Mouse (Mus musculus) A20 (cell line): ENCODE results near the gene Morn2.
A peak's percentile ranks its signal among the peaks of the same experiment; 100 is the strongest.
"Not testable (repeated sequence)": the region's sequence is repeated elsewhere in the genome, so short reads cannot be mapped to it uniquely, and the experiment has no call there.

Source experiments
- DNase-seq: peaks from one replicate; pipeline ENCODE4 v3.0.0-alpha.2; 2011; ENCODE audit warnings: low read depth, low spot score

The Morn2 gene

DNA sequence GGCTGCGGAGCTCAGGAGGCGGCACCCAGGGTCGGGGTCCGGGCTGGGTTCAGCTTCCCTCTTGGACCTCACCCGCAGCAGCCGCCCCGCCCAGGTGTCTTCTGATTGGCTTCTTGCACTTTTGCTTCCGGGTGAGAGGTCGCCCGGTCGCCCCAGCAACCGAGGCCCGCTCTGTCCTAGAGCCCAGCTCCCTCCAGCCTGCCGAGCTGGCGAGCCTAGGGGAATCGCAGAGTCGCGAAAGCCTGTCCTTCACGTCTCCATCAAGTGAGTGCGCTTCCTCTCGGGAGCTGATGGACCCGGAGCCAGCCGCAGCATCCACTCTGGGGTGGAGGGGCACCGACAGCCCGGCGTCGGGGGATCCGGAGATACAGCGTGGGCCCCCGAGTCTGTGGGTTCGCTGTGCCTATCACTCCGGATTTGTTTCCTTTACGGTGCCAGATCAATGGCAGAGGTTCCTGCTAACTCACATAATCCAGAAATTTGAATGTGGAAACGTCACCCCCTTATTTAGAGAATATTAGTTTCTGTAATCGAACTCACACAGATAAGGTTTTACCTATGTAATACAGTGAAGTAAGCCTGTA lies at the start of gene Morn2, which contains the start of gene Dhx57:
Morn2 (plus strand) TSS at position 130 of the 584 bp plus-strand sequence.
Dhx57 (minus strand) TSS at position 403 of the 584 bp plus-strand sequence.
- DNase-seq: peak; percentile 98

DNA sequence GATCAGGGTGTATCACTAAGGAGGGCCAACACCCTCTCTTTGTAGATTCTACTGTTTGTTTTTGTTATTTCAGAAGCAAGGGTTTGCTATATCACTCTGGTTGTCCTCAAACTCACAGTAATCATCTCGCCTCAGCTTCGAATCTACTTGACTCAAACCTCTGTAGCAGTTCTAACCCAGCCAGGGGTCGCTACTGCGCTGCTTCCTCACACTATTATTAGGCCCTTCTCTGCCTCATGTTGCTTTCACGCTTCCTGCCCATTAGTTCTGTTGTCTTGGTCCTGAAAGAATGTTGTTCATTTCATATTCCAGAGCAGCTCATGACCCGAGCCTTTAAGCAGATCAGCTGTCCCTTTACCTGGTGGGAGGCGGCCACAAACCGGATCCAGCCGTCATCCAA lies 48.4 kb upstream of the Morn2 start:
- no peak for DNase-seq

GRCm38 (mm10) chr17:80243116-80243515 lies 46.9 kb upstream of the Morn2 start:
- DNase-seq: no peak

GRCm38 (mm10) chr17:80252757-80253525 lies 37.1 kb upstream of the Morn2 start:
- DNase-seq: peak; percentile 46

GRCm38 (mm10) chr17:80254421-80254820 lies 35.6 kb upstream of the Morn2 start:
- no peak for DNase-seq

GRCm38 (mm10) chr17:80255208-80255607 lies 34.8 kb upstream of the Morn2 start:
- no peak for DNase-seq

GRCm38 (mm10) chr17:80267065-80267464 lies 22.9 kb upstream of the Morn2 start:
- no peak for DNase-seq

- no peak for DNase-seq
Measured at GRCm38 (mm10) chr17:80268151-80268550, 21.9 kb upstream of the Morn2 start.

DNA sequence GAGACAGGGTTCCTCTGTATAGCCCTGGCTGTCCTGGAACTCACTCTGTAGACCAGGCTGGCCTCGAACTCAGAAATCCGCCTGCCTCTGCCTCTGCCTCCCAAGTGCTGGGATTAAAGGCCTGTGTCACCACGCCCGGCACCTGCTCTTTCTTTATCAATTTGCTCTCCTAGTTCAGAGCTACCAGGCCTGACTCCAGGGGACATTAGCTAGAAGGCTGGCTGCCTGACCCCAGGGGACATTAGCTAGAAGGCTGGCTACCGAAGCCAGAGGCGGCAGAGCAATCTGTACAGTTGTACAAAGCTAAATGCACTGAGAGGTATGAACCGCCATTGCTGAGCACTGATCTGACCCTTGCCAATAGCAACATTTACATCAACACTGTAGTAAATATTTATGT lies 19.4 kb upstream of the Morn2 start:
- not testable (repeated sequence) for DNase-seq

GRCm38 (mm10) chr17:80278255-80278654 lies 11.7 kb upstream of the Morn2 start:
- DNase-seq: no peak

GRCm38 (mm10) chr17:80279340-80280070 lies 10.5 kb upstream of the Morn2 start:
- DNase-seq: no peak

DNA sequence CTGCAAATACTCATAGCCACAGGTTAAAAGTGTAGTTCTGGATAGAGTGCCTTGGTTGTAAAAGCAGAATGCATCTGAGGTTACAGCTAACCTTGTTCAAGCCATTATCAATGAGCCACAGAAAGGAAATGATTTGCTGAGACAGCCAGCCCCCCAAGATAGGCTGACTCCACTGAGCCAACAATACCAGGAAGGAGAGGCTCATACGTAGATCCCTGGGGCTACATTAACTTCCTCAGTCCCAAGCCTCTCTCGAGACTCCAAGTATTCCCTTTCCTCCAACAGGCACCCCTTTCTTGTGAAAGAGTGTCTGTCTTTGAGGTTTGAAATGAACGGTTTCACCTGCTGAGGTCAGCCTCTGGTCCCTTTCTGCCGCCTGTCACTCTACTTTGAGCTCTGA lies 5.6 kb upstream of the Morn2 start:
- DNase-seq: no peak

DNA sequence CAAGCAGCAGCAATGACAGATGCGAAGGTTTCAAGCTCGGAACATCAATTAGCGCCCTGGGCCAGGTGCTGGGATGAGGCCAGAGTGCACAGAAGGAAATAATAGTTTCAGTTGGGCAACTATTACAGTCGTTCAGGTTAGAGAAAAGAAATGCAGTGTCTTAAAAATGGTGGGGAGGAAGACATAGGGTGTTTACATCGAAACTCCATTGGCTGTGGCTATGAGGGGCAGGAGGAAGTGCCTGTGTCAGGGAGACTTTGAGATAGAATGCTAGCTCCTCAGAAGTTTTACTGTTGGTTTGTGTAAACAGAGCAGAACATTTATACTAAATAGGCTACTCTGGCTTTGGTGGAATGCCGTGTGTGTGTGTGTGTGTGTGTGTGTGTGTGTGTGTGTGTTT lies 2.0 kb upstream of the Morn2 start:
- DNase-seq: peak; percentile 75

- DNase-seq: no peak
Measured at GRCm38 (mm10) chr17:80289280-80290073, 526 bp upstream of the Morn2 start.

DNA sequence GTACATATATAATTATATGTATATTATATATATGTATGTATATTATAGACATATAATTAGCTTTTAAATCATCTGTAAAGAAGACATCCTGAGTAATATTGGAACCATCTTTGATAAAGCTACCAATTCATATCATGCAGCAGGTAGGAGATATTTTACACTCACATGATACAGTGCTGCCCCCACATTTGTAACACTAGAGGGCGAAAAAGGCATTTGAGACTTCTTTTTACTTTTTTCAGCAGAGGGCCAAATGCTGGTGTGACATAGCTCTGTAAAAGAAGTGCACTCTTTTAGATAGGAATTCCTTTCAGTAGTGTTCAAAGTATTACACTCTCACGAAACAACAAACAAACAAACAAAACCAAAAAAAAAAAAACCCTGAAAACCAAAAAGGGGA lies 1.1 kb downstream of the Morn2 start:
- DNase-seq: peak; percentile 69

DNA sequence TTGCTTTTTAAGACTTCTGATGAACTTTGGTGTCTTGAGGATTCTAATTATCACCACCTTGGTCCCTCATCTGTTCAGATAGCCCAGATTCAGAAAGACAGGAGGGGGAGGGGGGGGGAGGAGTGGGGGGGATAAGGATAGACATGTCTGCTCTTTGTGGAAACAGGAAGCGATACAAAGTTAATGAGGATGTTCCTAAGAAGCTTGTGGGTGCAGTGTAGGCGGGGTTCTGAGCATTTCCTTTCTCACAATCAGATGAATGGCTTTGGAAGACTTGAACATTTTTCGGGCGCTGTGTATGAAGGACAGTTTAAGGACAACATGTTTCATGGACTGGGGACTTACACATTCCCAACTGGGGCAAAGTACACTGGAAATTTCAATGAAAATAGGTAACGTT lies 5.3 kb downstream of the Morn2 start:
- DNase-seq: peak; percentile 9

DNA sequence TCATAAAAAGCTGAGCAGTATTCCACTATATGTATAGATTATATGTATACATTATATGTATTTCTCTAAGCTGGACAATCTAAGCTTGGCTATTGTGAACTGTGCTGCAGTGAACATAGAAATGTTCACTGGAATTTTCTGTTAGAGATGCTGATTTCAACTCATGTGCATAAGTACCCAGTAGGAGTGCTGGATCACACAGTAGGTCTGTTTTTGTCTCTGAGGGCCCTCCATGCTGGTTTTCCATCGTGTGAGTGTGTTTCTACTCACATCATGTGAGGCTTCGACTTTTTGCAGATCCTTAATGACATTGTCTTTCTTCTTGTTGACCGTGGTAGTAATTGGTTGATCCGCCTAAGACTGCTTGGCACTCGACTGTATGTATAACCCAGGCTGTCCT lies 8.8 kb downstream of the Morn2 start:
- no peak for DNase-seq

- no peak for DNase-seq
Measured at GRCm38 (mm10) chr17:80307251-80307650, 17.2 kb downstream of the Morn2 start, which contains the start of gene Arhgef33. TSS of gene Arhgef33 (plus strand) at chr17:80307407.

GRCm38 (mm10) chr17:80311761-80312160 lies 21.8 kb downstream of the Morn2 start:
- DNase-seq: no peak

DNA sequence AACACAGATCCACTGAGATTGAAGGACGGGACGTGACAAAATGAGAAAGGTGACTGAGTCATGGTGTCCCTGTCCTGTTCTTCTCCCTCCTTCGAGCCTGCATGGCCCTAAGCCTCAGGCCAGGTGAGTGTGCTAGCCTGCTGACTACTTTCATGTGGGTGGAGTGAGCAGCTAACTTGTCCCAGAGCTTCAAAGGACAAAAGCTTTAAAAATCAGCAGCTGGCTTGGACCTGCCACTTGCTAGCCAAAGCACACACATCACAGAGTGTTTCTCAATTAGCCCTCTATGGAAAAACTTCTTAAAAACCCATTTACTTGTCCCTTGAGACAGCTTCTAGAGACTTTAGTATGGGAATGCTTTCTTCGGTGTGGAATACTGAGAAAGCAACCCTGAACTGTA lies 22.4 kb downstream of the Morn2 start:
- no peak for DNase-seq

GRCm38 (mm10) chr17:80322228-80322627 lies 32.2 kb downstream of the Morn2 start:
- no peak for DNase-seq

GRCm38 (mm10) chr17:80323015-80323414 lies 33.0 kb downstream of the Morn2 start:
- peak; percentile 13 for DNase-seq
